8 mouse cellular contexts compared by ENCODE assay signal in genomic region chr7:139068182-139068623, GRCm38 (mm10). TPM values are rescaled to one million over a fixed set of nuclear protein-coding genes. Genes with fewer than 3 reads are reported as not detected.
A peak's percentile ranks its signal among the peaks of the same experiment; 100 is the strongest.
DNase-seq lines count a peak whose midpoint lies in the region; ATAC-seq and TF ChIP-seq lines count a peak whose summit lies in the region.

No protein-coding gene starts in this region.

- no peak overlapping the region for H3K27ac ChIP-seq in heart, postnatal 0 days (ENCODE audit: low read depth)

- H3K27me3 ChIP-seq in E14TG2a.4 (ENCODE audit: insufficient read depth, low read length), result peaks cover 5% of the 10 kb centered on the region
- no peaks in the 10 kb centered on the region for H3K27me3 ChIP-seq in heart, postnatal 0 days (ENCODE audit: control insufficient read depth, insufficient read depth, low read length)

- H3K9ac ChIP-seq in heart, postnatal 0 days (replicated peaks; ENCODE audit: low read depth, low read length), result no peak overlapping the region

- H3K4me3 ChIP-seq in E14TG2a.4 (replicated peaks; ENCODE audit: low read length), result no peak overlapping the region
- H3K4me3 ChIP-seq in heart, postnatal 0 days (ENCODE audit: low read depth, low read length), result no peak overlapping the region

- WGBS in heart, postnatal 0 days, result 0% methylated on average over 2 of the region's 2 CpGs

- peak; percentile 64 to 69 for DNase-seq in adrenal gland, adult 18-20 months (ENCODE audit: low spot score in 2 of 2)
- peak; percentile 90 for DNase-seq in embryo, embryonic 10.5 days (ENCODE audit: low spot score)
- peak; percentile 60 for DNase-seq in heart, postnatal 0 days (ENCODE audit: low spot score)
- peak; percentile 76 for DNase-seq in kidney, postnatal 10 days
- DNase-seq in lung, adult 18-20 months, result peak; percentile 13 to 37
- DNase-seq in ovary, postnatal 10 days (ENCODE audit: low spot score), result peak; percentile 48

- H3K4me2 ChIP-seq in heart, postnatal 0 days (ENCODE audit: low read depth, low read length), result no peak overlapping the region

- no peak for TF ChIP-seq EP300 in heart, postnatal 0 days (IDR thresholded peaks at IDR 0.05; ENCODE audit: low read depth)

- TF ChIP-seq CTCF in E14TG2a.4 (conservative IDR thresholded peaks at IDR 0.05; ENCODE audit: low read length), result peak; percentile 77
- peak; percentile 62 for TF ChIP-seq CTCF in heart, postnatal 0 days (IDR thresholded peaks at IDR 0.05; ENCODE audit: low read depth)

- H3K4me1 ChIP-seq in E14TG2a.4 (replicated peaks; ENCODE audit: low read depth, low read length), result no peaks in the 10 kb centered on the region
- H3K4me1 ChIP-seq in heart, postnatal 0 days (ENCODE audit: control insufficient read depth, insufficient read depth), result no peaks in the 10 kb centered on the region

- peak; percentile 75 for ATAC-seq in heart, postnatal 0 days (ENCODE audit: insufficient read depth, low read depth)
- no peak for ATAC-seq in erythroblast, adult 5-6 weeks (replicated peaks; ENCODE audit: low FRiP score, poor library complexity, severe bottlenecking)

- no peaks in the 10 kb centered on the region for H3K36me3 ChIP-seq in E14TG2a.4 (ENCODE audit: insufficient read depth, low read length)
- H3K36me3 ChIP-seq in heart, postnatal 0 days (replicated peaks; ENCODE audit: control insufficient read depth, insufficient read depth, low read length), result no peaks in the 10 kb centered on the region

- H3K9me3 ChIP-seq in E14TG2a.4 (ENCODE audit: low read length), result no peaks in the 10 kb centered on the region
- no peaks in the 10 kb centered on the region for H3K9me3 ChIP-seq in heart, postnatal 0 days (replicated peaks; ENCODE audit: control insufficient read depth, low read length)

RNA-seq across cellular contexts. Expression of gene Dpysl4, which starts 17.6 kb away (rescaled TPM):
- under 1 TPM; 0.22 to 0.70 TPM for total RNA-seq in adrenal gland, adult 18-20 months (2021)
- 0.11 and 4.1 TPM in 2 replicates for total RNA-seq in heart, postnatal 0 days (2014; rRNA removed; ENCODE audit: low replicate concordance)
- polyA plus RNA-seq in heart, postnatal 0 days (2015; fragmentation: Nextera tagmentation; extraction: Ambion mirVana), result 0.75 and 1.3 TPM in 2 replicates
- not detected in 2 replicates for total RNA-seq in erythroblast, adult 5-6 weeks (2015; ENCODE audit: low replicate concordance)
- total RNA-seq in erythroblast, adult 5-6 weeks (2017; ENCODE audit: low replicate concordance), result not detected in 2 replicates

Comparison
In these comparisons a context has a peak if more than half of its experiments do, and no peak if none do; other contexts are left out.
1. DNase-seq: peak in every context shown above with its lines; median percentile 90 in embryo, embryonic 10.5 days; 76 in kidney, postnatal 10 days; 66 in adrenal gland, adult 18-20 months; 60 in heart, postnatal 0 days; 48 in ovary, postnatal 10 days; 25 in lung, adult 18-20 months.